Mouse (Mus musculus) liver, postnatal 0 days (tissue): ENCODE results near the gene Olfr1222. TPM values are rescaled to one million over a fixed set of nuclear protein-coding genes. Genes with fewer than 3 reads are reported as not detected.

Source experiments
- ATAC-seq: fragments of 200-750 bp; cut with Nextera tagmentation; 2 replicates; pipeline ENCODE4 v1.8.0; 2017; ENCODE audit warnings: mild to moderate bottlenecking, moderate library complexity
- DNase-seq: peaks from one replicate; pipeline ENCODE4 v3.0.0-alpha.2; 2016
- H3K27ac ChIP-seq: fragments of 300-500 bp; sonication (generic); 2 replicates; pipeline ENCODE4 v1.5.1; 2014; ENCODE audit warnings: antibody characterized with exemption, moderate library complexity, mild to moderate bottlenecking, low read depth
- H3K27me3 ChIP-seq: fragments of 300-500 bp; sonication (generic); 2 replicates; pipeline ENCODE4 v1.6.1; 2014; ENCODE audit warnings: low read length, control low read depth, mixed read lengths; ENCODE audit not compliant: insufficient read depth
- H3K36me3 ChIP-seq: fragments of 300-500 bp; sonication (generic); replicated peaks from 2 replicates; pipeline ENCODE4 v1.6.1; 2014; ENCODE audit warnings: mild to moderate bottlenecking, control low read depth, low read length, moderate library complexity, mixed read lengths; ENCODE audit not compliant: insufficient read depth
- H3K4me1 ChIP-seq: fragments of 300-500 bp; sonication (generic); 2 replicates; pipeline ENCODE4 v1.6.1; 2014; ENCODE audit warnings: antibody characterized with exemption, mild to moderate bottlenecking, control low read depth; ENCODE audit not compliant: insufficient read depth
- H3K4me2 ChIP-seq: fragments of 300-500 bp; sonication (generic); 2 replicates; pipeline ENCODE4 v1.6.1; 2014; ENCODE audit warnings: low read depth, mild to moderate bottlenecking, low read length, moderate library complexity, mixed read lengths
- H3K4me3 ChIP-seq: fragments of 300-500 bp; sonication (generic); 2 replicates; pipeline ENCODE4 v1.5.1; 2014; ENCODE audit warnings: low read depth, low read length
- H3K9ac ChIP-seq: fragments of 300-500 bp; sonication (generic); replicated peaks from 2 replicates; pipeline ENCODE4 v1.6.1; 2014; ENCODE audit warnings: mild to moderate bottlenecking, moderate library complexity
- H3K9me3 ChIP-seq: fragments of 300-500 bp; sonication (generic); 2 replicates; pipeline ENCODE4 v1.6.1; 2016; ENCODE audit warnings: mild to moderate bottlenecking, control low read depth, low read length, mixed read lengths
- CTCF ChIP-seq: sonication (generic); IDR thresholded peaks from 2 replicates; pipeline ENCODE4 v1.5.1; 2016; ENCODE audit warnings: antibody characterized with exemption, low read depth
- EP300 ChIP-seq: IDR thresholded peaks from 2 replicates; pipeline ENCODE4 v1.6.1; 2016; ENCODE audit warnings: antibody characterized with exemption, low read depth, mild to moderate bottlenecking
- WGBS: fragments of 180-500 bp; shearing (Covaris S2); extraction: QIAGEN DNeasy Blood & Tissue Kit; methylation state at CpG from one replicate; pipeline ENCODE4 v1.1.7; 2014; ENCODE audit not compliant: insufficient replicate concordance; 5-methylcytosine and 5-hydroxymethylcytosine counted together
- polyA plus RNA-seq: library from polyadenylated mRNA; unstranded; fragments of >200 nt; fragmentation: Nextera tagmentation; extraction: Ambion mirVana; gene quantifications from 2 replicates; pipeline ENCODE4 v1.2.1, GENCODE M21; 2015

Olfr1222 gene
- polyA plus RNA-seq, 1 experiment from 2014 or later: not detected

DNA sequence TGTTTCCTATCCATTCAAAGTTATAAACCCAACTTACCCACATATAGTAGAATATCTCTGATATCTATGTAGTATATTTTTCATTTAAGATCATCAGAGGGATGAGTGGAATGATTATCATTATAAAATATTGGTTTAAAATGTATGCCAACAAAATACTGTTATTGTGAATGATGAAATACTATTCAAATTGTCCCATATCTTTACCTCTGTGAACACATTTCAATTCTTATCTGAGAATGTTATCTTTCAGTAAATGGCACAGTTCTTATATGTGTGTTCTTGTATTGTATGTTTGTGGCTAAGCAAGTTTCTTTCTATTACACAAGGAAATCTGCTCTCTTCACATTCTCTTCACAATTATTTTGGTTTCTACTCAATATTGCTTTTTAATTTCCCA lies 27.2 kb downstream of the Olfr1222 start:
- no peaks in the 10 kb centered on the region for H3K4me1 ChIP-seq
- no peak overlapping the region for H3K27ac ChIP-seq
- ATAC-seq: no peak
- no peak for DNase-seq
- no peak overlapping the region for H3K9ac ChIP-seq
- no peak overlapping the region for H3K4me3 ChIP-seq
- no peak for TF ChIP-seq EP300
- no peak for TF ChIP-seq CTCF
- H3K4me2 ChIP-seq: no peak overlapping the region
- H3K36me3 ChIP-seq: no peaks in the 10 kb centered on the region
- H3K27me3 ChIP-seq: no peaks in the 10 kb centered on the region
- no peaks in the 10 kb centered on the region for H3K9me3 ChIP-seq

DNA sequence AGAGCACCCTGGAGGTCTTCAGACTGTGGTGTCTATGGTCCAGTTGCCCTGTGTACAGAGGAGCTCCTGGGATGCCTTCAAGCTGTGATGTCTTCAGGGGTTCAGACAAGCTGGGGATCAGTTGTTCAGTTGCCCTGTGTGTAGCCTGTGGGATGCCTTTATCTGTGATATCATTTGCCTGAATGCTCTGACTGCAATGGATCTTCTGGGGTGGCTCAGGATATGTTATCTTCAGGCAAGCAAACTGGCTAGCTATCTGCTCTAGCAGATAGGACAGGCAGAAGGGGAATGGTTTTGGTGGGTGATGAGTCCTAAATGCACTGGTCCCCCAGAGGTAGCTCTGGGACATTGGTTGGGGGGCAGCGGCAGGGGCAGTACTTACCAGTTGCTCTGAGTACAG lies 39.0 kb downstream of the Olfr1222 start:
- no peak overlapping the region for H3K9ac ChIP-seq
- no peak for ATAC-seq
- no peak overlapping the region for H3K4me2 ChIP-seq
- WGBS: 84% methylated on average over 1 of the region's 1 CpGs
- no peaks in the 10 kb centered on the region for H3K27me3 ChIP-seq
- TF ChIP-seq CTCF: no peak
- TF ChIP-seq EP300: no peak
- no peak overlapping the region for H3K4me3 ChIP-seq
- no peaks in the 10 kb centered on the region for H3K9me3 ChIP-seq
- DNase-seq: no peak
- H3K4me1 ChIP-seq: no peaks in the 10 kb centered on the region
- no peak overlapping the region for H3K27ac ChIP-seq
- H3K36me3 ChIP-seq: no peaks in the 10 kb centered on the region

- H3K9ac ChIP-seq: no peak within 1 kb of the TSS
- no peaks in the 10 kb centered on the region for H3K36me3 ChIP-seq
- H3K9me3 ChIP-seq: no peaks in the 10 kb centered on the region
- H3K27ac ChIP-seq: no peak within 1 kb of the TSS
- whole genome bisulfite sequencing: 42% methylated on average over 1 of the region's 1 CpGs
- no peaks in the 10 kb centered on the region for H3K27me3 ChIP-seq
- no peak within 1 kb of the TSS for H3K4me2 ChIP-seq
- DNase-seq (no peak), ATAC-seq (no peak)
- H3K4me3 ChIP-seq: no peak within 1 kb of the TSS
- H3K4me1 ChIP-seq: no peaks in the 10 kb centered on the region
- TF ChIP-seq CTCF (no peak), EP300 (no peak)
Observed at GRCm38 (mm10) chr2:89083413-89083812, 49.4 kb downstream of the Olfr1222 start, which contains the start of gene Olfr1219. Gene Olfr1219 (minus strand): TSS chr2:89083513.

DNA sequence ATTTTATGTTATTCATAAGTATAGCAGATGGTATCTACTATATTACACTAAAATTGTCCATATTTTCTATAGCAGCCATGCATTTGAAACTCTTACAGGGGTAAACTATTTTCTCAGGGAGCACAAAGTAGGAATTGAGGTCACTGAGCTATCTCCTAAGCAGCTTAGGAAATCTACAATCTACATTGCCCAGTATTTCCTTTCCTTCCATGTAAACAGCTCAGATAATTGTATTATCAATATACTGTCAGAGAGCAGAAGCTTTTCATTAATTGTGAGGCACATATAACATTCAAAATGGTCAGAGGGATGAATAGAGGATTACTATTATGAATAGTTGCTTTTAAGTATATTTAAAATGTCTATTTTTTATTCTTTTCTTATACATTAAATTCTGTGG lies 51.4 kb downstream of the Olfr1222 start:
- Histone ChIP-seq H3K9me3 (no peaks in the 10 kb centered on the region), H3K36me3 (no peaks in the 10 kb centered on the region), H3K27me3 (no peaks in the 10 kb centered on the region), H3K4me3 (no peak overlapping the region), H3K27ac (no peak overlapping the region), H3K4me2 (no peak overlapping the region), H3K4me1 (no peaks in the 10 kb centered on the region), H3K9ac (no peak overlapping the region)
- TF ChIP-seq CTCF: no peak
- ATAC-seq (no peak), DNase-seq (no peak)

Other genes with a start within 250 kb of the Olfr1222 start
- gene Olfr1208, start 230.7 kb downstream of the Olfr1222 start, polyA plus RNA-seq: not detected in 2 replicates
- gene Olfr1209, start 217.9 kb downstream of the Olfr1222 start, polyA plus RNA-seq: not detected in 2 replicates
- gene Olfr1211, start 194.9 kb downstream of the Olfr1222 start, polyA plus RNA-seq: not detected in 2 replicates
- gene Olfr1212, start 179.1 kb downstream of the Olfr1222 start, polyA plus RNA-seq: not detected in 2 replicates
- gene Gm13762, start 152.8 kb downstream of the Olfr1222 start, polyA plus RNA-seq: not detected in 2 replicates
- not detected in 2 replicates for gene Olfr1214, start 140.4 kb downstream of the Olfr1222 start, polyA plus RNA-seq
- not detected in 2 replicates for gene Olfr1215, start 126.1 kb downstream of the Olfr1222 start, polyA plus RNA-seq
- not detected in 2 replicates for gene Olfr1216, start 114.7 kb downstream of the Olfr1222 start, polyA plus RNA-seq
- not detected in 2 replicates for gene Olfr1217, start 101.0 kb downstream of the Olfr1222 start, polyA plus RNA-seq
- gene Olfr1218, start 71.9 kb downstream of the Olfr1222 start, polyA plus RNA-seq: not detected in 2 replicates
- not detected in 2 replicates for gene Olfr1219, start 49.5 kb downstream of the Olfr1222 start, polyA plus RNA-seq
- not detected in 2 replicates for gene Olfr1220, start 26.2 kb downstream of the Olfr1222 start, polyA plus RNA-seq
- not detected in 2 replicates for gene Olfr1221, start 15.8 kb downstream of the Olfr1222 start, polyA plus RNA-seq
- gene Olfr1223, start 18.5 kb upstream of the Olfr1222 start, polyA plus RNA-seq: not detected in 2 replicates
- gene Olfr1224-ps1, start 31.0 kb upstream of the Olfr1222 start, polyA plus RNA-seq: not detected in 2 replicates
- gene Olfr1225, start 41.6 kb upstream of the Olfr1222 start, polyA plus RNA-seq: not detected in 2 replicates
- not detected in 2 replicates for gene Olfr1226, start 67.0 kb upstream of the Olfr1222 start, polyA plus RNA-seq
- not detected in 2 replicates for gene Olfr1228, start 121.0 kb upstream of the Olfr1222 start, polyA plus RNA-seq
- gene Olfr1229, start 155.0 kb upstream of the Olfr1222 start, polyA plus RNA-seq: not detected in 2 replicates
- gene Olfr1230, start 164.2 kb upstream of the Olfr1222 start, polyA plus RNA-seq: not detected in 2 replicates
- not detected in 2 replicates for gene Olfr1231, start 174.0 kb upstream of the Olfr1222 start, polyA plus RNA-seq
- gene Olfr1232, start 196.6 kb upstream of the Olfr1222 start, polyA plus RNA-seq: not detected in 2 replicates
- not detected in 2 replicates for gene Olfr1233, start 209.3 kb upstream of the Olfr1222 start, polyA plus RNA-seq
- not detected in 2 replicates for gene Olfr1234, start 231.8 kb upstream of the Olfr1222 start, polyA plus RNA-seq